Mouse (Mus musculus) frontal cortex, postnatal 14 days (tissue): ENCODE results near the gene Pdia5.
A peak's percentile ranks its signal among the peaks of the same experiment; 100 is the strongest.

Source experiments
- DNase-seq, 2 experiments: peaks; one replicate each; pipeline ENCODE4 v3.0.0; 2022; ENCODE audit warnings: low spot score in 2 of 2

Gene Pdia5

DNA sequence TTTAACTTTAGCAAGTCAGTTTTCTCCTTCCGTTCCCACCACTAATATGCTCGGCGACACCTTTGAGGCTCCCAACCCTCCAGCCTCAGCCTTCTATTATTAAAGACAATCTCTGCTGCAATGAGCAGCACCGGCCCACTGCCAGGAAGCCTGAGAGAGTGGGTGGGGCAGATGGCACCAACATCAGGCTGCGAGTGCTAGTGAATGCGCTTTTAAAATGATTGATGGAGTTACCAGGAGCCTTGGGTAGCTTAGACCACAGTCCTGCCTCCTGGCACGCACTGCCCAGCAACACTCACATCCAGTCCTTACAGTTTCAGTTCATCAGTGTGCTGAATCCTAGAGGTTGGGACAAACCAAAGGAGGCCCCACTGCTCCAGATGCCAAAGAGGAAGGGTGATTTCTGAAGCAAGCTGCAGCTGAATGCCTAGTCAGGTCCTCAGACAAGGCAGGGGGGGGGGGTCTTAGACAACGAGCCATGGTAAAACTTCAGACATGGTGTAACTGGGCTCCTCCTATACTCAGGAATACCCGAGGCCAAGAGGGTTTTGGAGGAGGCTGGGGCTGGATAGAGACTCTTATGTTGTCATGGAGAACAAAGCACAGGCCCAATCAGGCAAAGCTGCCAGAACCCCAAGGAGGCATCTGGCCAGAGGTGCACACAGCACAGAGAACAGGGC lies 49.2 kb downstream of the Pdia5 start:
- DNase-seq: peak; percentile 33 to 40

DNA sequence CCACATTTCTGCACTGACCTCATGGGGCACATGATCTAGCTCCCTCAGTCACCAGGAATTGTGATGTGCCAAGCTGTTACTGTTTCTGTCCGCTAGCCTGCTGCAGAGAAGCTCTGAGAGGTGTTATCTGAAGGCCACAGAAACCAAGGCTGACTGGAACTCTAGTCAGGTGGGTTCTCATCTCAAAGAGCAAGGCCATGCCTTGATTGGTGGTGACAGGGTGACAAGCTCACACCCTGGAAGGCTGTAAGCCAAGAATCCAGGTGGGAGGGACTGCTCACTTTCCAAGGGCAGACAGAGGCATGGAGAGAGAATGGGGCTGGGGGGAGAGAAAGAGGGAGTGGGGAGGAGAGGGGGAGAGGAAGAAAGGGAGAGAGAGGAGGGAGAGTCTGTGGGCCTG lies 51.6 kb downstream of the Pdia5 start:
- DNase-seq: no peak

DNA sequence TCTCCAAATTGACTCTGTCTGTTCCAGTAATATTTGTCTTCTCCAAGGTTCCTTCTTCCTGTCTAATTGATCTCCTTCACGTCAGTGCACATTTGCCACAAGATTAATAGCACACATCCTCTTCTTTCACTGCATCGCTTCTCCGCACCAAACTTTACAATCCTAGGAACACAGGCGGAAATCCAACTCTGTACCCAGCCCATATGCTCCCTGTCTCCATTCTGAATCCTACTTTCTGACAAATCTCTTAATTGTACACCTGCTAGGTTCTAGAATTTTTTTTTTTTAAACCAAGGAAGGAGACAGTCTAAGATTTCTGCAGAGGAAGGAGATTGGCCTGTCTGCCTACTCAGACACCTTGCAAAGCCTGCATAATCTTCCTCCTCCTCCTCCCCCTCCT lies 59.1 kb downstream of the Pdia5 start:
- no peak for DNase-seq

DNA sequence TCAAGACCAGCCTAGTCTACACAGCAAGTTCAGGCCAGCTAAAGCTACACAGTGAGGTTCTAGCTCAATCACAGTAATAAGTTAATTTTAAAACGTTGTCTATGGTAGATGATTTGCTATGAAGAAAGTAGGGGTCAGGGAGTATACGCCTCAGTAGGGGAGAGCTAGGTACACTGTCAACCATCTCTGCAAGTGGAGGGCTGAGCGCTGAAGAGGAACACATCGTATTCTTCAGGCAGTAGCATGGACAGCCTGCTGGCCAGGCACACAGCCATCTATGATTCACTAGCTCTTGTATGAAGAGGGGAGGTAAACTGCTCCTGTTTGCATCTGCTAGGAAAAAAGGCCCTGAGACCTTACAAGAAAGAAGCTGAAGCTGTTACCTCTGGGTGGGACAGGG lies 65.7 kb downstream of the Pdia5 start:
- DNase-seq: no peak

DNA sequence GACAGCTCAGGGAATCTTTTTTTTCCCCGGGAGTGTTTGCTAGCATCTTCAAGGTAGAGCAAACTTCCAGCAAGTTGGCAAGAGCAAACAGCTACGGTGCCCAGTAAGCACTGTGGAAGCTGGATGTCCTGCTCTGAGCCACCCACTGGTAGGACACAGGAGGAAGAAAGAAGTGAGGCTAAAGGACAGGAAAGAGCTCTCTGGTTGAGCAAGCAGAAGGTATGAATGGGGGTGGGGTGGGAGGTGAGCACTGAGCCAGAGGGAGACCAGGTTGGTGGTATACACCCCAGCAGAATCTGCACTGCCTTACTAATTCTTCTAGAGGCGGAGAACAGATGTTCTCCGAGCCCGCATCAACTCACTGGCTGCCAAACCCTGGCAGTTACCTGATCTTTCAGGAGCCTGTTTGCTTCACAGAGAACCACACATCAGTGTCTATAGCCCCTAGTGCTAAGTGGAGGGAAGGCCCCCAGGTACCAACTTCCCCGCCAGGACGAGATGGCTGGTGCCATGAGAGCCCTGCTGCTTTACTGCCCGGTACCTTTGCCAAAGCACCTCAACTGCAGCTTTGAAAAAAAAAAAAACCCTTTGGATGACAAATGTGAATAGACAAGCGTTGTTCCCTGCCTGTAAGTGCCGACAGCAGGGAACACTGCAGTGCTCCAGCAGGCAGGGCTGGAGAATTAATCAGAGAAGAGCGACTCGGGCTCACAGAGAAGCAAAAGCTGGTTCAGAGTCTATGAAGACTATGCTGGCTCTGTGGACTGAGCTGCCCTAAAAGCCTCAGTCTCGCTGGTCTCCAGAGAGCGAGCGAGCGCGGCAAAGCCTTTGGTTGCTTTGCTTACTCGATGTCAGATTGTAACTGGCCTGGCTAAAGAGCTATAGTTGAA lies 67.2 kb downstream of the Pdia5 start:
- no peak for DNase-seq

DNA sequence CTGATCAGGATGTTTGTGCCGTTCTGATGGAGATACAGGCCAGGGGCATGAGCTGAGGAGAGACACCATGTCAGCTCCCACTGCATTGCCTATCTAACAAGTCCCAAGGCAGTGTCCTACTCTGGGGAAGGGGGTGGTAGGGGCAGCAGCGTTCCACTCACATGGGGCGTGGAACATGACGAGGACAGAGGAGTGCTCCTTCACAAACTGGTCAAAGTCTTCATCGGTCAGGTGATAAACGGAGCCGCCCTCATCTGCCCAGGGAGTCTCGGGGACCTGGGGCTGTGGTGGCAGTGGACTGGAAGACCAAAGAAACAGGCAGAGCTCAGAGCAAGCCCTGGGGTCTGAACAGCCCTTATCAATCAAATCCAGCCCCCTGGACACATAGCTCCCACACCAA lies 68.0 kb downstream of the Pdia5 start:
- no peak for DNase-seq

DNA sequence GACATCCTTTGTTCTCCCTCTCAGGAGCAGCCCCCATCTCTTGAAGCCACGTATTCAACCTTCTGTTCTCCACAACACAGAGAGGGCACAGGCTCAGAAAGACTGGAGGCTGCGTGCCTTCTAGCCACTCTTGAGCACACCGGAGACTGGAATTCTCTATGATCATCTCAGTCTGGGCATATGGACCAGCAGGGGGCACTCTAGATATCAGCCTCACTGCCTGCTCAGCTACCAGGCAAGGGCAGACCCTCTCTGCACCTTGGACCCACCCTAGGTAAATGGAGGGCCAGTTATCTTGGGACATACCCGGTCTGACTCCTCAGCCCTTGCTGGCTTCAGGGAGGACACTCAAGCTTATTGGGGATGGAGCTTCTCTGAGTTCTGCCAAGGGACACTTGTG lies 68.5 kb downstream of the Pdia5 start:
- DNase-seq: peak in 1 of 2 experiments; percentile 16

DNA sequence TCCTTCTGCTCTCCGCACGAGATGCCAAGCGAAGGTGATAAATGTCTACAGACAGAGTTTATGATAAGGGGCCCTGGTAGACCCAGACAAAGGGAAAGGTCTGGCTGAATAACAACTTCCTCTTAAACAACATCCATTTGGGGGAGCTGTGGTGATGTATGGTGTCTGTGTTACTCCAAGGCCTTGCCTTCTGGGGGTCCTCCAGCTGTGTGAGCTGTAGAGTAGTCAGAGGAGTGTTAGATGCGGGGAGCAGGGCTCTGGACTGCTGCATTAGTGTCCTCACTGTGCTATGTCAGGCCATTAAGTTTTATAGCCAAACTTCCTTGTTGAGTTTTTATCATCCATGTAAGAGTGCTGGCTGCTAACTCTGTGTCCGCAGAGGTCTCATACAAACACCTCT lies 76.1 kb downstream of the Pdia5 start:
- no peak for DNase-seq

DNA sequence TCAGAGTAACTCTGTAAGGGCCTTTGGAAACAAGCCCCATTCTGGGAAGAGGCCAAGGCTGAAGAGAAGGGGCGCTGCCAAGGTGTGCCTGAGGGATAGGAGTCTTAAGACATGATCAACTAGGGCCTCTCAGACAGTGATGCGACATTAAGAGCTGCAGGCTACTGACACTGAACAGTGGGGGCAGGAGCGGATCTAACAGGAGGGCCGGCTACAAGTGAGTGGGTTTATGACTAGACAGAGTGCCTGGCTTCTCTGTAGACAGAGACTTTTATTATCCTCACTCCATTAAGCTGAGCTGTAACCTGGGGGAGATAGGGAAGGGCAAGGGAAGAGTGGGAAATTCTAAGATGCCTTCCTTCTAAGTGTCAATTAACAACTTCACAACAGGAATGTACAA lies 84.0 kb downstream of the Pdia5 start:
- DNase-seq: no peak

DNA sequence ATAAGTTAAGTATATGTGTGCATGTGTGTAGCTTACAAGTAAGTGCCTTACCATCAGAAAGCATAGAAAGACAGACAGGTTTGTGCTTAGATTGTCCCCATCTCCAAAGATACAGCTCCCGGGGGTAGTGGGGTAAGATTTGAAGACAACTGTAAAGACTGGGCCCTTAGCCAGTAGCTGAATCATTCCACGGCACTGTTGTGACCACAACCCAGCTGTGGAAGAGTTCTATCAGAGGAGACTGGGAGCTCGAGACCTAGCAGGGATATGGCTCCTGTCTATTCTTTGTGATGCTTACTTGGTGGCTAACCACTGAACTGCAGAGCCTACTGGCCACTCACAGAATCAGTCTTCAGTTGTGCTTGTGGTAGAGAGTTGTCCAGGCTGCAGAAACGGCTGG lies 84.5 kb downstream of the Pdia5 start:
- no peak for DNase-seq

DNA sequence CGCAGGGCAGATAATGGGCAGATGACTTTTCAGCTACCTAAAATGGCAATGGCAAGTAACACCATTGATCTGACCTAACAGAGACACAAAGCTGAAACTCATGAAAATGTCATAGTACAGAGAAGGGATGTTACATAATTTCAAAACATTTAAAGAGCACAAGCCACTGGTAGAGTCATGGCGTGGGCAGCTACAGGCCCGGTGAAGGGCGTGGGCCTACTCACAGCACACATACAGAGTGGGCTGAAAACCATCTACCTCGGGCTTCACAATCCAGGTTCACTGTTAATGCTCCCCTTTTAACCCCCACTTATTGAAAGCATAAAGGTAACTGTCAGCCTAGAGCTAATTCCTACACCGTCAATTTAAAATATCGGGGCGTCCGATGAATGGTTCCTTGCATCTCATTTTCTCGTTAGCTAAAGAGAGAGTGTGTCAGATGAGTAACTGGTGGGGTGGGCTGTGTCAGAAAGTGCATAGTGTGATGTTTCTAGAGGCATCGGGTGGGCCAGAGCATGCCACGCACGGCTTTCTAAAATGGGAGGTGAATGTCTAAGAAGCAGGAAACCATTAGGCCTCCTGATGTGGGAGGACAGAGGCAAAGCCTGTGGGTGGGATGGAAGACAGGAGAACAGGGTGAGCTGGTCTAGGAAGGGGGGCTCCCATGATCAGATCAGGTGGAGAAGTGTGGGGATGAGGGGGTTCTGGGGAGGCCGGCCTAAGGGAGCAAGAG lies 85.2 kb downstream of the Pdia5 start:
- DNase-seq: no peak

DNA sequence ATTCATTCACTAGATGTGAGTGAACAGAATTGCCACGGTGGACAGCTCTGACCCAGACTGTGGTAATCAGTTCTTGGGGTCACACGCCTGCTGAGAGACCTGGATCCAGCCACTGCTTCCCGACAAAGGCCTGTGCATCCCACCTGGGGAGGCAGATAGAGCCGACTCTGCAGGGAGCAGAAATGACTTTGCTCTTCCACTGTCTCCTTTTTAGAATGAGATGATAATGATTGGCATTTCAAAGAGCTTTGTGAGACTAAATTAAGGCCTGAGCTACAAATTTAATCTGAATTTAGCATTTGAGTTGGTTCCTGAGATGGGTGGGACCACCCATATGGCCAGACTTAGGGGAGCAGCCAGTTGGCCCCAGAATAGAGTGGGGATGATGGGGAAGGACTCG lies 85.8 kb downstream of the Pdia5 start:
- DNase-seq: no peak

DNA sequence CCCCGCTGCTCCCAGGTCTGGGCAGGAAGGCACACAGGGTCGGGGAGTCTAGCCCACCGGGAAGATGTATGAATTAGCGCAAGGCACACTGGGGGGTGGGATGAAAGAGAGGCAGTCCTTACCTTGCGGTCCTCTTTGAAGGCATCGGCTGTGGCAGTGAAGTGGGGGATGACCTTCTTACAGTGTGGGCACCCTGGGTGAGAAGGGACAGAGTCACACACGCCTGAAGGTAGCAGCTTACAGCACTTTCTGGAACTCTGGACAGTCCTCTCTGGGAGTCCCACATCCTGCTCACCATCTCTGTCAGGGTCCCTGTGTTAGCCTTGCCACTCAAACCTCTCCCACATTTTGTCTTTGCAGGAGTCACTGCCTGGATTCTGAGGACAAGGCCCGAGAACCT lies 86.8 kb downstream of the Pdia5 start:
- no peak for DNase-seq

DNA sequence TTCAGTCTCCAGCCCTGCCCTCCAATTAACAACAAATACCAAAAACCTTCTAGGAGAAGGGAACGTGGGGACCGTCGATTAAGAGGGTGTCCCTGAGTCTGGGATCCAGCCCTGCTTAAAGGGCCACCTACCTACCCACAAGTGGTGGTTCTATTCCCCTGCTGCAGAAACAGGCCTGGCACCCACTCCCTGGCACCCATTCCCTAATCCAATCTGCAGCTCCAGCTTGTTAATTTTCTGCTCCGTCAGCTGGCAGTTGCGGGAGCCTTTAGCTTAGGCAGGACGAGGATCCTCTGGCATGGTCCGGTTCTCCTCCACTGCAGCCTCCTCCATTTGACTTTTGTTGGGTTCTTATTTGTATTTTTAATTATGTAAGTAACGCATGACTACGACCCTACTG lies 87.3 kb downstream of the Pdia5 start:
- DNase-seq: no peak

DNA sequence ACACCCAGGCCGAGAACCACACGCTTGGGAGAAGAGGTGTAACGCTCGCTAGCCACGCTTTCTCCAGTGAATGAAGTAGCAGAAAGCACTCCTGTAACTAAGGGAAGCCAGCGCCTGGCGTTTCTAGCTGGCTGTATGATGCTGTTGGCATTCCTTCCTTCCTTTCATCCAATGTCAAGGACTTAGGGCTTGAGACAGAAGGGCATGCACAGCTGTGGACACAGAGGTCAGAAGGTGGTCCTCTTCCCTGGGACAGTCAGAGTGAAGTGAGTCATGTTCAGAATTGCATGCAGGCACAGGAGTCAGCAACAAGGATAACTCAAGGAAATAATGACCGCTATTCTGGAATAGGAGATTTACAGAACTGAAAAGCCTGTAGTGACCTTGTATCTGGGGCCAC lies 97.9 kb downstream of the Pdia5 start:
- no peak for DNase-seq

DNA sequence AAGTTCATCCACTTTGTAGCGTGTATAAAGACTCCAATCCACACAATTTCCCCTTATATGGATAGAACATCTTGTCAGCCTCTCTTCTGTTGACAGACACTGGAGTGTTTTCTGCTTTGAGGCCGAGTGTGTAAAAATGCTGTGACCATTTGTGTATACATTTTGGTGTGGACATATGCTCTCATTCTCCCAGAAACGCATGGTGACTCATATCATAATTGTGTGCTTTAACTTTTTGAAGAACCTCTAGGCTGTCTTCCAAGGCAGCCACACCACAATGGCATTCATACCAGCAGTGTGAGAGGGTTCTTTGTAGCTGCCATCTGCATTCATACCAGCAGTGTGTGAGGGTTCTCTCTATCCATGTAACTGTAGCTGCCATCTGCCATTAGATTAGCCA lies 105.0 kb downstream of the Pdia5 start:
- no peak for DNase-seq

DNA sequence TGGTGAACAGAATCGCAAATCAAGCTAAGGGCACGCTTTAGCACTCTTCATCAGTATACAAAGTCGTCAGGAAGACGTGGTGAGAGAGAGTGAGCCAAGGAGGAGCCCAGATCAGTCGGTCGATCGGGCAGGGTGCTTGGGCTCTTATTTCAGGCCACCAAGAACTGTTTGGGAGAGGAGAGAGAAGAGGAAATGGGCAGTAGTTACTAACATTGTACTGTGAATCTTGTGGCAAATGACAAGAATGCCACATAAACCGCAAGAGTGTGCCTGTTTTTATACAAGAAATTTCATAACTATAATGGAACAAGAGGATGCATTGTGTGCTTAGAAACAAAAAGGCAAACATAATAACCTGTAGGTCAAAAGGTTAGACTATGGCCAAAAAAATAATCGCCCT lies 110.6 kb downstream of the Pdia5 start:
- DNase-seq: no peak

DNA sequence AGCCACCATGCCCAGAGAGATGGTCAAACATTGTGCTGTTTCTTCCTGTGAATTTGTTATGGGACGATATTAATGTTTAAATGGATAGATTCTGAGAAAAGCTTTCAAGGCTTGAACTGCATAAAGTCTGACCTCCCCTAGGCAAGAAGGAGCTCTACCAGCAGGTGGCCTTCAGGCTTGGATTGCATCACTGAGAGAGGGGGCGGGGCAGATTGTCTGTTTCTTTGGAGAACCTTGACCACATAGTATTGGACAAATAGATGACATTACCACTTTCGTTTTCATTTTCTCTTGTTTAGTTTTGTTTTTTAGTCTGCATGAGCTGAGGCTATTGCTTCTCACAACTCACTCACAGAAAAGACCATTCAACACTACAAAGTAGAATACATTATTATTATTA lies 111.3 kb downstream of the Pdia5 start:
- no peak for DNase-seq

DNA sequence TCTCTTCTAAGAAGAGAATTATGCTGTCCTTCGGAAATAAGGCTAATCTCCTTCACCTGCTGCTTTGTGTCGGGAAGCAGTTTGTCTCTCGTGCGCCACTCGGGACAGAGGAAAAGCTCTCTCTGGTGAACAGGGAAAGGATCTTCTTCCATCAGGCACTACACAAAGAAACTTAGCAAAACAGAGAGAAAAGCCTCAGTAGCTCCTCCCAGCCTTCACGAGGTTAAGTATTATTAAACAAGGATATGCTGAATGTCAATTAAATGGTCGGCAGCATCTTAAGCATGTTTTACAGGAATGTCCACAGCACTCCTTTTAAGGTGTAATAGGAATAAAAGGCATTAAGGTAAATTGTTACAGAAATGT lies 126.6 kb downstream of the Pdia5 start:
- DNase-seq: no peak

DNA sequence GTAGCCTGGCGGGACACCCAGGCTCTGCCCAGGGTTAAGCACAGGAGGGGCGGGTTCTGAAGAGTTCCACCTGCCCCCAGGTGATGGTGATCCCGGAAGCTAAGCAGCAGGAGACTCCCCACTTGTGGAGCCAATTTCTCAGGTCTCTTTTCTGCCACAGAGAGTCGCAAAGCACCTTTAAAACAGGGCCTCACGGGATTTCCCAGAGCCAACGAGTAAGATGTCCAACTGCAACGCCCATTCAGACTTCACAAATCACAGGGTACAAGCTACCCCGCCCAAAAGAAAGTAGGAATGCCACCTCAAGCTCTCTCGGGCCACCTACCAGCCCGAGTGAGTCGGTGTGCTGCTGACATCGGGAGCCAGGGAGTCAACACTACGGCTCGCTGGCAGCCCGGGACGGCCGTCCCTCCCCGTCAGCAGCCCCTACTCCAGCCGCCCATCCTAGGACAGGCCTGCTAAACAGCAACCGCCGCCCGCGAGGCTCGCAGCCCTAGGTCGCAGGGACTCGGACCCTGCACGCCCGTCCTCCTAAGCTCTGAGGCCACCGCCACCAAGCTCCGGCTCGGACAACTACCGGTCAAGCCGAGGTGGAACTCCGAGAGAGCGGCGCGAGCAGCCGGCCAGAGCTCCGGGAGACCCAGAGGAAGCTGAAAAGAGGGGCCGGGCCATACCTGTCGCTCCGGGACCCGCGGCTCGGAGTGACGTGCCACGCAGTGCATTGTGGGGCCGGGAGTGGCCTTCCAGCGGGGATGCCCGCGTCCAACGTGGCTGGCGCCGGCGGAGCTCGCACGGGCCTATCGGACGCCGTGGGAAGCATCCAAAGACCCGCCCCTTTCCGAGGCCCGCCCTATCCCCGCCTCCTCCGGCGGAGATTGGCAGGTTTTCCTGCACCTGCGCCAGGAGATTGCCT lies 127.3 kb downstream of the Pdia5 start, which contains the start of gene Sec22a:
Sec22a (minus strand) TSS at position 769 of the 913 bp plus-strand sequence.
- peak; percentile 84 to 91 for DNase-seq

DNA sequence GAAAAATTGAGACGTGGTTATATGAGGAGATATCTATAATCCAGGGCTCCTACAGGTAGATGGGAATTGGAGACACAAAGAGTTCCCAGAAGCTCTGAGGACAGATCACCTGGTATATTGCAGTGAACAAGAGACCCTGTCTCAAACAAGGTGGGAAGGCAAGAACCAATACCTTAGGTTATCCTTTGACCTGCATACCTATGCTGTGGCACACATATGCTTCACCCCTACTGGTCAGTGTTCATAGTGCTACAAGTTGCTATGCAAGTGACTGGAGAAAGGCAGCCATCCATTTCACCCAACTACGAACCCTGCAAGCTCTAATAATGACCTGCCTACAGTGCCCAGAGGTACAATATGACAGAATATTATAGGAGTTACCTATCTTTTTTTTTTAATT lies 128.5 kb downstream of the Pdia5 start:
- no peak for DNase-seq

DNA sequence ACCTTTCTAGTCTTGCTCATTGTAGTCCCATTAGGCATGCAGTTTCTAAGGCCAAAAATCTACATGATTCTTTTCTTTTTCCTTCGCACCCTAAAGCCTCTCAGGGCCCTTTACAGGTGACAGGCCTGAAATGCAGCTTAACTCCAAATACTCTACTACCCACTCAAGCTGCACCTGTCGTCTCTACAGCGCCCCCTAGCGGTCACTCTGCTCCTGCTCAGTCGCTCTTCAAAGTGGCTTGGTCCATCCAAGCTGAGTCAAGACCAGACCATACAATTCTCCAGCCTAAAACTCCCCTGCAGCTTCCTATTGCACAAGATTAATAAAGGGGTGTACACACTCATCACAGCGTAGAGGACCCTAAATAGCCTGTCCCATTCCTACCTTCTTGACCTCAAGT lies 130.1 kb downstream of the Pdia5 start:
- peak in 1 of 2 experiments; percentile 7 for DNase-seq
